Mouse (Mus musculus) left cerebral cortex, postnatal 14 days (tissue): Measurements from ENCODE around the gene Bcdin3d. TPM values are rescaled to one million over a fixed set of nuclear protein-coding genes. Genes with fewer than 3 reads are reported as not detected.
A peak's percentile ranks its signal among the peaks of the same experiment; 100 is the strongest.
"Not testable (repeated sequence)": the region's sequence is repeated elsewhere in the genome, so short reads cannot be mapped to it uniquely, and the experiment has no call there.

Experiments
- DNase-seq, 2 experiments: peaks; one replicate each; pipeline ENCODE4 v3.0.0; 2021 to 2022; ENCODE audit warnings: low spot score in 2 of 2, mixed read lengths in 1 of 2
- intact Hi-C: fragments of 180-260 bp; cut with DNase I; formaldehyde crosslinking; loops from one replicate; pipeline ENCODE4 v1.15.1; 2025
- total RNA-seq, 2 experiments: library from RNA; stranded (reverse); gene quantifications; 2 replicates each; pipeline ENCODE4 v1.2.3; 2021

Bcdin3d gene
- total RNA-seq, 2 experiments from 2014 or later, result 4.7 to 4.8 TPM

- peak; percentile 65 to 70 for DNase-seq
- intact Hi-C loops, result no loop called here
These were observed 25.3 kb downstream of the Bcdin3d start for GRCm38 (mm10) chr15:99449131-99449750.

GRCm38 (mm10) chr15:99446136-99446535, 28.4 kb downstream of the Bcdin3d start:
- peak in 1 of 2 experiments; percentile 30 for DNase-seq
- intact Hi-C loops, result not testable (repeated sequence)

- intact Hi-C loops, result no loop called here
- no peak for DNase-seq
These were observed 29.0 kb downstream of the Bcdin3d start for GRCm38 (mm10) chr15:99445567-99445966.

- DNase-seq, result no peak
- intact Hi-C loops, result no loop called here
These were observed 32.2 kb downstream of the Bcdin3d start for GRCm38 (mm10) chr15:99442358-99442757.

- intact Hi-C loops, result no loop called here
- no peak for DNase-seq
These were observed 33.6 kb downstream of the Bcdin3d start for GRCm38 (mm10) chr15:99440816-99441457.

GRCm38 (mm10) chr15:99440112-99440815, 34.3 kb downstream of the Bcdin3d start:
- intact Hi-C loops, result no loop called here

GRCm38 (mm10) chr15:99438966-99439698, 35.4 kb downstream of the Bcdin3d start:
- intact Hi-C loops, result no loop called here
- no peak for DNase-seq

More at GRCm38 (mm10) chr15:99440112-99440815, 34.3 kb downstream of the Bcdin3d start:
- peak; percentile 26 to 46 for DNase-seq

- no peak for DNase-seq
- intact Hi-C loops, result no loop called here
These were observed 40.6 kb downstream of the Bcdin3d start for GRCm38 (mm10) chr15:99433913-99434312.

GRCm38 (mm10) chr15:99433081-99433718, 41.3 kb downstream of the Bcdin3d start:
- DNase-seq, result no peak
- intact Hi-C loops, result no loop called here

GRCm38 (mm10) chr15:99431967-99432366, 42.6 kb downstream of the Bcdin3d start:
- intact Hi-C loops, result no loop called here
- DNase-seq, result no peak

- intact Hi-C loops, result no loop called here
- DNase-seq, result no peak
These were observed 43.0 kb downstream of the Bcdin3d start for GRCm38 (mm10) chr15:99431504-99431903.

GRCm38 (mm10) chr15:99431063-99431462, 43.5 kb downstream of the Bcdin3d start:
- intact Hi-C loops, result no loop called here
- DNase-seq, result no peak

GRCm38 (mm10) chr15:99430394-99430793, 44.1 kb downstream of the Bcdin3d start:
- intact Hi-C loops, result no loop called here
- DNase-seq, result no peak

GRCm38 (mm10) chr15:99423884-99424283, 50.6 kb downstream of the Bcdin3d start:
- no peak for DNase-seq
- intact Hi-C loops, result no loop called here

GRCm38 (mm10) chr15:99423131-99423530, 51.4 kb downstream of the Bcdin3d start:
- no peak for DNase-seq
- intact Hi-C loops, result no loop called here

GRCm38 (mm10) chr15:99422551-99422950, 52.0 kb downstream of the Bcdin3d start:
- DNase-seq, result no peak
- intact Hi-C loops, result no loop called here

GRCm38 (mm10) chr15:99421676-99422075, 52.9 kb downstream of the Bcdin3d start:
- DNase-seq, result no peak
- intact Hi-C loops, result no loop called here

GRCm38 (mm10) chr15:99421152-99421551, 53.4 kb downstream of the Bcdin3d start:
- no peak for DNase-seq
- intact Hi-C loops, result no loop called here

- peak; percentile 35 to 48 for DNase-seq
- intact Hi-C loops, result no loop called here
These were observed 54.0 kb downstream of the Bcdin3d start for GRCm38 (mm10) chr15:99420521-99421014.
